Mouse (Mus musculus) gastrocnemius, adult 18-20 months (tissue): ENCODE measurements around the gene Exosc1. TPM values are rescaled to one million over a fixed set of nuclear protein-coding genes. Genes with fewer than 3 reads are reported as not detected.
A peak's percentile ranks its signal among the peaks of the same experiment; 100 is the strongest.
"Not testable (repeated sequence)": the region's sequence is repeated elsewhere in the genome, so short reads cannot be mapped to it uniquely, and the experiment has no call there.

Experiments
- DNase-seq: peaks from one replicate; pipeline ENCODE4 v3.0.0; 2021; ENCODE audit warnings: low spot score
- total RNA-seq, 2 experiments: library from RNA; stranded (reverse); gene quantifications; 2 replicates each; pipeline ENCODE4 v1.2.3; 2021

Exosc1 gene
- total RNA-seq, 2 experiments from 2014 or later: 19.9 to 20.1 TPM

- DNase-seq: not testable (repeated sequence)
Observed at GRCm38 (mm10) chr19:41914592-41914882, 18.7 kb downstream of the Exosc1 start.

GRCm38 (mm10) chr19:41913774-41914591, 19.2 kb downstream of the Exosc1 start:
- no peak for DNase-seq

DNA sequence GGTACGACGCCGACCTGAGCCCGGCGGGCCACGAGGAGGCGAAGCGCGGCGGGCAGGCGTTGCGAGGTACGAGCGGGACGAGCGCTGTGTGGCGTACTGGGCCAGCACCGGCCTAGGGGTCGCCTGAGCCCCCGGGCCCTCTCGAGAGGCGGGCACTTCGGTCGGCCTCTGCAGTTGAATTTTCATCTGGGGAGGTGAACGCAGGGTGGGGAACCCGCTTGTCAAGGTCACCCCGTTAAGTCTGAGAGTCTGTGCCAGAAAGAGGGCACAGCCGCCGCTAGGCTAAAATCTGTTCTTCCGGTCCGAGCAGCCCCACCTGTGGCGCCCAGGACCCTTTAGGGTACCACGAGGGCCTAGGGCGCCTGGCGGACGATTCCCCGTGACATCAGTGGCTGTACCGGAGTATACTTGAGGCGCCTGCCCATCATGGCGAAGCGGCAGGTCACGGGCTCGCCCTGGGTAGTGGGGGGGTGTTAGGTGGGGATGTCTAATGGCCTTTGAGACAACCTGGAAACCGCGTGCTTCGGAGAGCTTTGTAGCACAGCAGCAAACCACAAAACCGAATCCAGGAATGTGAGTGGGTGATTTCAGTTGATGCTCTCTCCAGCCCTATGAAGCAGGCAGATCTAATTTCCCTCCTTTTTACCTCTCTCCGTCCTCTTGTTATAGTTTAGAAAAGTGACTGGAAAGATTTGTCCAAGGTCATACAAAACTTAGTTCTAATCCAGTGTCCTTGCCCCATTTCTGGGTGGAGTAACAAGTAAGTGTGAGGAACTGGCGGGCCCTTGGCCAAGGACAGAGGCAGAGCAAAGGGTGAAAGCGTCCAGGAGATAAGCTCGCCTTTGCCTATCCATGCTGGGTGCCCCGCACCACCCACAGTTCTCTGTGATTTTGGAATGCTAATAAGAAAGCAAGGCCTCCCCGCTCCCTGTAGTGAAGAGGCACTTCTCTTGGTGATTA, 20.8 kb downstream of the Exosc1 start:
- DNase-seq: peak; percentile 31

GRCm38 (mm10) chr19:41911178-41912073, 21.8 kb downstream of the Exosc1 start, which contains the start of gene Pgam1:
Gene Pgam1 (plus strand): TSS chr19:41911923.
- DNase-seq: peak; percentile 96

- DNase-seq: no peak
Observed at GRCm38 (mm10) chr19:41910396-41910795, 22.8 kb downstream of the Exosc1 start.

DNA sequence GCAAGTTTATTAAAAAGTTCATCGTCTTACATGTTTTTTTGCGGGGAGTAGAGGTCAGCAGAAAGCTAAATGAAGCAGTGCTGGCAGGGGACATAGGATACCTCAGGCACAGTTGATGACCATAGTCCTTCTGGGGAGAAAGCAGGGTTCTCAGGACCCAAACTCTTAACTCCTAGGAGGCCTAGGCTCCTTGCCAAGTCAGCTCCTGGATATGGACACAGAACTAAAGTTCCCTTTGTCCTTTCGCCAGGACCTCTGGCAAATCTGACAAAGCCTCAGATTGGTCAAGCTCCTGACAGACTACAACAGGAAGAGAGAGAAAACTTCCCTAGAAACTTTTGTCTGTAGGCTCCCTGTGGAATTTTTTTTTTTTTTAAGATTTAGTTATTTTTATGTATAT, 24.5 kb downstream of the Exosc1 start:
- DNase-seq: no peak

DNA sequence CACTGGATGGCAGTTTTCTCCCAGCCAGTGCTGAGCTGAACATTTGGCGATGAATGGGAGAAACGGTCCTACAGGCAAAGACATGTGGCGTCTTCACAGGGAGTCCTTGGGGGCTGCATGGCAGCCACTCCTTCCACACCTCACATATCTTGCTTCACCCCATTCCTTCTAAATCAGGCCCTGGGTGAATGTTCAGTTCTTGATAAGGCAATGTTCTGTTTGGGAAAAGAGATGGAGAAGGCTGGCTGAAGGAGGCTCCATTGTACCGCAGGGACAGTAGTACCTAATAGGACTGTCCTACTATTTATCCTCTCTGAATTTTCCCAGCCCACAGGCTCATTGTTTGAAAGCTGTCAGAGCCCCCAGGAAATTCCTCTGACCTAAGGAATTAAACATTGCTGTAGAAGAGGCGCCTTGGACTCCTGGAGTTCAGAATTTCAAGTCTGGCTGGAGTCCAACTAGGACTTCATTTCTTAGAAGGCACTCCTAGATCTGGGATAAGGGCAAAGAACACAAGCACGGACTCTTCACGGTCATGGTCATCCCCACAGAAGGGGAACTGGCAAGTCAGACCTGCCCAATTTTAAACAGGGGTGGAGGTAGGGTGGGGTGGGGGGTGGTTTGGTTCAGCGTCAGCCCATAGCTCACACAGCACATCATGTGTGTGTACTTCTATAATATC, 26.0 kb downstream of the Exosc1 start:
- no peak for DNase-seq

DNA sequence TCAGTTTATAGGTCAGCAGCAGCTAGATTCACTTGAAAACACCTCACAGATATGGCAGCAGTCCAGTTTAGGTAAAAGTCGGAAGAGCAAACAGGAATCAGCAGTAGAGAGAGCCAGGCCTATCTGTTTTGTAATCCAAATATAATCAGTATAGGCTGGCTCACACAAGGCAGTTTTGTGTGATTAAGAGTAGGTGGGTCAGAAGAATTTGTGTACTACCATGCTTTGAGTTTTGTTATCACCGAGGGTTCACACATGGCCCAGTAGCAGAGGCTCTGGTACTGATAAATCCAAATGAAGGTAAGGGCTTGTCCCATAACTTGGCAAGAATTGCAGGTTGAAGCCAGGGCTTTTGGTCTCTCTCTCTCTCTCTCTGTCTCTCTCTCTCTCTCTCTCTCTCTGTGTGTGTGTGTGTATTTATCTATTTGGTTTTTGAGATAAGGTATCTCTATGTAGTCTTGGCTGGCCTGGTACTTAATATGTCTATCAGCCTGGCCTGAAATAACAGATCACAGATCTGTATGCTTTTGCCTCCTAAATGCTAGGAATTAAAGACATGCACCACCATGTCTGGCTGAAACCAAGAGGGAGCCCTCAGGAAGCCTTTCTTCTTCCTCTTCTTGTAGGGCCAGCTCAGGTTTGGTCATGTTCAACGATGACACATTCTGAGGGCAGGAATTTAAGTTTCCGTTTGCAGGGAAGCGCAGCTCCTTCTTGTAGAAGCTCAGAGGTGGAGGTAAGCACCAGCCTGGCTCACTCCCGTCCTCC, 26.7 kb downstream of the Exosc1 start:
- no peak for DNase-seq

DNA sequence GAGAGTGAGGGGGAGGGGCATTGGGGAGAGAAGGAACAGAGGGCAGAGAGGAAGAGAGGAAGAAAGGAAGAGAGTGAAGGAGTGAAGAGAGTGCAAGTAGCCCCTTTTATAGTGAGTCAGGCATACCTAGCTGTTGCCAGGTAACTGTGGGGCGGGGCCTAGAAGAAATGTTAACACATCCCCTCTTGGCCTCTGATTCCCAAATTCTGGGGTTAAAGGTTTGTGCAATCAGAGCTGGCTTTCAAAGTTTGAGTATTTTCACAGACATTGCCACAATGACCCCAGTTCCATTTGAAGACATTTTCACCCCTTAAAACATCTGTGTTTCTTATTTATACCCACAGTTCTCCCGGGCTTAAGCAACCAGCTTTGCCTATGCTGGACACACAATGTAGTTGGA, 28.0 kb downstream of the Exosc1 start:
- no peak for DNase-seq

GRCm38 (mm10) chr19:41902848-41903593, 30.2 kb downstream of the Exosc1 start:
- no peak for DNase-seq

GRCm38 (mm10) chr19:41901696-41902095, 31.5 kb downstream of the Exosc1 start:
- DNase-seq: no peak

DNA sequence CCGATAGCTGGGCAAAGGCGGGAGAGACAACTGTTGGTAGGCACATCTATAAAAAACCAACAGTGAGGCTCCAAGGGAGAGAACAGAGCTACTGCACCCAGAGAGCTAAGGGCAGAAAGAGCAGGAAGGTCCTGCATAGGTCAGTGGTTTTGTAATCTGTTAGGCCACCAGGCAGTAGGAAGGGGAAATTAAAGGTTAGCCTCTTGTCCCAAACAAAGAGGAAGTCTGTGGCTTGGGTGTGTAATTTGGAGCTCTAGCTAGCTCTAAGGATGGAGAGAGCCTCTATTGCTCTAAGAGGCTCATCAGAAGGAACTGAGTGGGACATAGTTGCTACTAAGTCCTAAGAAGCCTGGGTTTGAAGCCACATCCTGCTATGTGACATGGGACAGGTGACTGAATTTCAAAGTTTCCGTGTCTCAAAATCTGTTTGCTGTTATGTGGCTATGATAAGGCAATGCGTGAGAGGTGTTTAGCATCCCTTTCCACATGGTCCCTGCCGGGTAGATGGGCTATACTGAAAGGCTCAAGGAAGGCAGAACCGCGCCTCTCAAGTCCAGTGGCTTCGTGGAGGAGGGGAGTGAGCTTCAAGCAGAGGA, 32.6 kb downstream of the Exosc1 start:
- DNase-seq: no peak

DNA sequence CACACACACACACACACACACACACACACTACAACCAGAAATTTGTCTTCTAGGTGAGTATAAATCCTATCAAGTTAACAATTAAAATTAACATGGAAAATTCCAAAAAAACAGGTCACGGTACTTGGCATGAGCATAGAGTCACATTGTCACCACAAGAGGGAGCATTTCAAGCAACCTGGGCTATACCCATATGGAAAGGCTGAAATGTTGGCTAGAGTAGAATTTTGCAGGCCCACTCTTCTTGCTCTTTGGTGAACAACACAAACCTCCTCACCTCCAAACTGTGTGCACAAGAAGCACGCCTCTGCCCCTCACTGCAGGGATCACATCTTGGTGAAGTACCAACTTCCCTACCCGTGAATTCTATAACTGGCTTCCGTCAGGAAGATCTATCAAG, 34.4 kb downstream of the Exosc1 start:
- peak; percentile 27 for DNase-seq

DNA sequence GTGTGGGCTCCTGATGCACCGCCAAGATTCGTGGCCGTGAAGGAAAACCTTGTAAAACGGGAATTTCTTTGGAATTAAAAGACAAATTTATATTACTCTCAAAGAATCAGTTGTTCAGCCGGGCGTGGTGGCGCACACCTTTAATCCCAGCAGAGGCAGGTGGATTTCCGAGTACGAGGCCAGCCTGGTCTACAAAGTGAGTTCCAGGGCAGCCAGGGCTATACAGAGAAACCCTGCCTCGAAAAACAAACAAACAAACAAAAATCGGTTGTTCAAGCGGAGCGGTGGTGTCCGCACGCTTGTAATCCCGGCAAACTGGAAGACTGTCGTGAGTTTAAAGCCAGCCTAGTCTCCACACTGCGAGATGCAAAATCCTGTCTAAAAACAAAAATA, 36.9 kb downstream of the Exosc1 start:
- no peak for DNase-seq

- DNase-seq: peak; percentile 91
Observed at GRCm38 (mm10) chr19:41895460-41896318, 37.5 kb downstream of the Exosc1 start, which contains the start of gene Rrp12. Gene Rrp12 (minus strand): TSS chr19:41896173.

- DNase-seq: peak; percentile 40
Observed at GRCm38 (mm10) chr19:41894959-41895358, 38.3 kb downstream of the Exosc1 start.

DNA sequence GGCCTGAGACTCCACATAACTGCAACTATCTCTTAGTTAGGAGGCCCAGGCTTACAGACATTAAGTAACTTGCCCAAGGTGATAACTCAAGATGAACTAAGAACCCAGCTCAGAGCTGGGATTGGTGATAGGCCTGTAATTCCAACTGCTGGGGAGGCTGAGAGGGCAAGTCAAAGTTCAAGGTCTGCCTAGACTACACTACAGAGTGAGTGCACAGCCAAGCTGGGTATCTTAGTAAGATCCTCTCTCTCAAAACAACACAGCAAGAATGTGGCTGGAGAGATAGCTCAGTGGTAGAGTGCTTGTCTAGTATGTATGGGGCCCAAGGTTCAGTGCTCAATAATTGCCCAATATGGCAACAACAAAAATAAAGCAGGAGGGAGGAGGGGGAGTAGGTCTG, 45.0 kb downstream of the Exosc1 start:
- DNase-seq: no peak

- DNase-seq: no peak
Observed at GRCm38 (mm10) chr19:41883882-41884281, 49.3 kb downstream of the Exosc1 start.
